ENCODE assay signal across 28 mouse cellular contexts in genomic region chr11:121799746-121800299, GRCm38 (mm10). TPM values are rescaled to one million over a fixed set of nuclear protein-coding genes. Genes with fewer than 3 reads are reported as not detected.
DNase-seq lines count a peak whose midpoint lies in the region; ATAC-seq and TF ChIP-seq lines count a peak whose summit lies in the region.
"Had no signal": no experiment of that assay in that cellular context is flagged by ENCODE, and none has a peak within 500 bp of the region (broad histone marks: within the 10 kb centered on the region; RNA-seq: fewer than 3 reads in every experiment).

No protein-coding gene starts in this region.

- TF ChIP-seq EP300 in stomach, postnatal 0 days (optimal IDR thresholded peaks at IDR 0.05) = no peak

- peak; percentile 62 for ATAC-seq in intestine, postnatal 0 days
- no peak for ATAC-seq in intestine, embryonic 15.5 days
- 0 out of 2 replicates have a peak, but pooled peaks have one; percentile 41 for ATAC-seq in lung, embryonic 16.5 days (ENCODE audit: low read depth)
- peak; percentile 53 for ATAC-seq in megakaryocyte, adult 5-6 weeks (ENCODE audit: poor library complexity, severe bottlenecking)
- no peak for ATAC-seq in stomach, postnatal 0 days (ENCODE audit: low FRiP score, low TSS enrichment)
- ATAC-seq in CD4-positive, CD25-positive, alpha-beta regulatory T cell, adult 4 months = no peak
- no peak for ATAC-seq in granulocyte monocyte progenitor cell, adult 5-6 weeks (replicated peaks; ENCODE audit: poor library complexity, severe bottlenecking)
- ATAC-seq: activated CD4-positive, CD25-positive, alpha-beta regulatory T cell, adult 4 months; forebrain, embryonic 15.5 days; Patski had no signal

- H3K9ac ChIP-seq in intestine, postnatal 0 days (ENCODE audit: low read depth, low read length) = no peak overlapping the region
- H3K9ac ChIP-seq in intestine, embryonic 15.5 days = no peak overlapping the region
- no peak overlapping the region for H3K9ac ChIP-seq in lung, embryonic 16.5 days (ENCODE audit: low read length)
- no peak overlapping the region for H3K9ac ChIP-seq in stomach, postnatal 0 days (ENCODE audit: low read length)
- H3K9ac ChIP-seq: embryonic facial prominence, embryonic 15.5 days; forebrain, embryonic 15.5 days; heart, embryonic 12.5 days; hindbrain, embryonic 15.5 days had no signal

- no peak for DNase-seq in lung, adult 2 months
- DNase-seq in stomach, postnatal 0 days (ENCODE audit: low spot score) = peak; percentile 51
- DNase-seq: adrenal gland, postnatal 14 days; cerebellum, adult 18-20 months; cerebellum, adult 9-11 months; cerebellum, postnatal 36 days; gastrocnemius, postnatal 36 days; heart, adult 2 months had no signal

- peaks cover 18% of the 10 kb centered on the region for H3K4me1 ChIP-seq in intestine, postnatal 0 days (replicated peaks; ENCODE audit: control insufficient read depth, insufficient read depth, low read length)
- H3K4me1 ChIP-seq in intestine, embryonic 15.5 days (replicated peaks) = 0 out of 2 replicates have a peak, but pooled peaks cover 2% of the 10 kb centered on the region
- H3K4me1 ChIP-seq in lung, embryonic 16.5 days (replicated peaks; ENCODE audit: control insufficient read depth, insufficient read depth, low read length) = peaks cover 6% of the 10 kb centered on the region
- peaks cover 3% of the 10 kb centered on the region for H3K4me1 ChIP-seq in lung, adult 2 months (ENCODE audit: control insufficient read depth, insufficient read depth, low read length)
- H3K4me1 ChIP-seq in stomach, postnatal 0 days (replicated peaks; ENCODE audit: control insufficient read depth, insufficient read depth) = no peaks in the 10 kb centered on the region
- H3K4me1 ChIP-seq: forebrain, embryonic 15.5 days; hindbrain, embryonic 15.5 days had no signal

- 70% methylated on average over 4 of the region's 4 CpGs for WGBS in intestine, postnatal 0 days
- WGBS in intestine, embryonic 15.5 days = 80% methylated on average over 4 of the region's 4 CpGs
- 74% methylated on average over 4 of the region's 4 CpGs for WGBS in lung, embryonic 16.5 days
- WGBS in lung, adult 2 months = 70% methylated on average over 4 of the region's 4 CpGs
- 71% methylated on average over 4 of the region's 4 CpGs for WGBS in stomach, postnatal 0 days

- H3K27me3 ChIP-seq in intestine, postnatal 0 days (replicated peaks; ENCODE audit: control insufficient read depth, insufficient read depth, low read length) = no peaks in the 10 kb centered on the region
- no peaks in the 10 kb centered on the region for H3K27me3 ChIP-seq in intestine, embryonic 15.5 days (replicated peaks)
- H3K27me3 ChIP-seq in lung, embryonic 16.5 days (ENCODE audit: control insufficient read depth, insufficient read depth, low read depth, low read length) = no peaks in the 10 kb centered on the region
- H3K27me3 ChIP-seq in stomach, postnatal 0 days (ENCODE audit: control insufficient read depth, insufficient read depth, low read length) = no peaks in the 10 kb centered on the region
- H3K27me3 ChIP-seq: CH12.LX; embryonic facial prominence, embryonic 15.5 days; forebrain, embryonic 15.5 days; heart, embryonic 12.5 days; hindbrain, embryonic 15.5 days; Patski had no signal

- H3K36me3 ChIP-seq in intestine, postnatal 0 days (ENCODE audit: control insufficient read depth, insufficient read depth) = no peaks in the 10 kb centered on the region
- H3K36me3 ChIP-seq in intestine, embryonic 15.5 days = no peaks in the 10 kb centered on the region
- no peaks in the 10 kb centered on the region for H3K36me3 ChIP-seq in lung, embryonic 16.5 days (ENCODE audit: control insufficient read depth, insufficient read depth, low read length)
- no peaks in the 10 kb centered on the region for H3K36me3 ChIP-seq in stomach, postnatal 0 days (ENCODE audit: control insufficient read depth, insufficient read depth, low read length)
- H3K36me3 ChIP-seq: embryonic facial prominence, embryonic 15.5 days; forebrain, embryonic 10.5 days; forebrain, embryonic 15.5 days; heart, embryonic 12.5 days; hindbrain, embryonic 10.5 days; hindbrain, embryonic 15.5 days had no signal

- H3K27ac ChIP-seq in intestine, postnatal 0 days (ENCODE audit: low read depth, low read length) = no peak overlapping the region; the same call in 1 of the 2 replicates
- no peak overlapping the region for H3K27ac ChIP-seq in intestine, embryonic 15.5 days
- no peak overlapping the region for H3K27ac ChIP-seq in lung, embryonic 16.5 days (ENCODE audit: low read length)
- peak overlapping the region; percentile 58; the same call in 1 of the 2 replicates for H3K27ac ChIP-seq in stomach, postnatal 0 days (replicated peaks)
- H3K27ac ChIP-seq: embryonic facial prominence, embryonic 15.5 days; forebrain, embryonic 10.5 days; forebrain, embryonic 15.5 days; heart, adult 2 months; hindbrain, embryonic 10.5 days; hindbrain, embryonic 15.5 days had no signal

- no peak for TF ChIP-seq CTCF in intestine, postnatal 0 days (IDR thresholded peaks at IDR 0.05; ENCODE audit: low read depth)
- TF ChIP-seq CTCF in lung, adult 2 months (IDR thresholded peaks at IDR 0.05; ENCODE audit: insufficient read depth, low read length) = no peak
- no peak for TF ChIP-seq CTCF in stomach, postnatal 0 days (IDR thresholded peaks at IDR 0.05; ENCODE audit: low read depth)

- H3K9me3 ChIP-seq in intestine, postnatal 0 days (ENCODE audit: control insufficient read depth) = no peaks in the 10 kb centered on the region
- no peaks in the 10 kb centered on the region for H3K9me3 ChIP-seq in intestine, embryonic 15.5 days
- H3K9me3 ChIP-seq in lung, embryonic 16.5 days (ENCODE audit: control insufficient read depth, low read length) = no peaks in the 10 kb centered on the region
- H3K9me3 ChIP-seq in stomach, postnatal 0 days (ENCODE audit: control insufficient read depth, low read length) = no peaks in the 10 kb centered on the region
- H3K9me3 ChIP-seq: embryonic facial prominence, embryonic 15.5 days; forebrain, embryonic 10.5 days; forebrain, embryonic 15.5 days; heart, embryonic 12.5 days; hindbrain, embryonic 10.5 days; hindbrain, embryonic 15.5 days had no signal

- TF ChIP-seq POLR2A in lung, adult 2 months (IDR thresholded peaks at IDR 0.05; ENCODE audit: borderline replicate concordance, extremely low read depth, low read depth, low read length) = no peak

- H3K4me2 ChIP-seq in intestine, postnatal 0 days (replicated peaks; ENCODE audit: low read depth) = no peak overlapping the region
- H3K4me2 ChIP-seq in intestine, embryonic 15.5 days (replicated peaks) = no peak overlapping the region
- no peak overlapping the region for H3K4me2 ChIP-seq in lung, embryonic 16.5 days (ENCODE audit: low read depth, low read length)
- no peak overlapping the region for H3K4me2 ChIP-seq in stomach, postnatal 0 days (replicated peaks; ENCODE audit: low read depth)
- H3K4me2 ChIP-seq: embryonic facial prominence, embryonic 15.5 days; forebrain, embryonic 15.5 days; heart, embryonic 12.5 days; hindbrain, embryonic 15.5 days had no signal

- H3K4me3 ChIP-seq in intestine, postnatal 0 days (ENCODE audit: low read depth, low read length) = no peak overlapping the region
- H3K4me3 ChIP-seq in intestine, embryonic 15.5 days (replicated peaks) = no peak overlapping the region
- no peak overlapping the region for H3K4me3 ChIP-seq in lung, embryonic 16.5 days (ENCODE audit: low read length)
- no peak overlapping the region for H3K4me3 ChIP-seq in lung, adult 2 months (replicated peaks; ENCODE audit: extremely low read depth, low read depth, low read length)
- no peak overlapping the region for H3K4me3 ChIP-seq in stomach, postnatal 0 days (ENCODE audit: low read depth, low read length)
- H3K4me3 ChIP-seq: embryonic facial prominence, embryonic 15.5 days; erythroblast, embryonic 14.5 days; forebrain, embryonic 10.5 days; forebrain, embryonic 15.5 days; heart, adult 2 months; heart, embryonic 12.5 days; hindbrain, embryonic 10.5 days; hindbrain, embryonic 15.5 days had no signal

RNA-seq across cellular contexts. Expression of gene Ptchd3, which starts 30.2 kb away (rescaled TPM):
- polyA plus RNA-seq in intestine, postnatal 0 days (2015; fragmentation: Nextera tagmentation; extraction: Ambion mirVana) = not detected in 2 replicates
- polyA plus RNA-seq in intestine, embryonic 15.5 days (2015; fragmentation: Nextera tagmentation; extraction: Ambion mirVana) = not detected in 2 replicates
- polyA plus RNA-seq in lung, embryonic 16.5 days (2015; fragmentation: Nextera tagmentation; extraction: Ambion mirVana) = 0.08 and 0.21 TPM in 2 replicates
- polyA plus RNA-seq in lung, adult 2 months (2012; rRNA removed) = 0.05 TPM in 1 of 2 replicates, not detected in the other
- total RNA-seq in megakaryocyte, adult 5-6 weeks (2015) = not detected in 2 replicates
- not detected in 2 replicates for total RNA-seq in megakaryocyte, adult 5-6 weeks (2017)
- 0.05 TPM in 1 of 2 replicates, not detected in the other for polyA plus RNA-seq in stomach, postnatal 0 days (2015; fragmentation: Nextera tagmentation; extraction: Ambion mirVana)
- not detected for polyA plus RNA-seq in CD4-positive, CD25-positive, alpha-beta regulatory T cell, adult 4 months (2017; shearing (Covaris generic))
- total RNA-seq in granulocyte monocyte progenitor cell, adult 5-6 weeks (2014; fragmentation: Nextera tagmentation) = not detected in 2 replicates
- not detected in 2 replicates for total RNA-seq in granulocyte monocyte progenitor cell, adult 5-6 weeks (2017)
- total RNA-seq: adrenal gland, adult 18-20 months; adrenal gland, postnatal 14 days; CH12.LX; gastrocnemius, adult 8-10 months; gastrocnemius, postnatal 36 days had no signal
- polyA plus RNA-seq: activated CD4-positive, CD25-positive, alpha-beta regulatory T cell, adult 4 months; C2C12; embryonic facial prominence, embryonic 11.5 days; erythroblast, embryonic 14.5 days; forebrain, embryonic 10.5 days; forebrain, embryonic 15.5 days; heart, embryonic 12.5 days; hindbrain, embryonic 15.5 days; Patski had no signal

Comparison
In these comparisons a context has a peak if more than half of its experiments do, and no peak if none do; other contexts are left out.
1. ATAC-seq: peak in intestine, postnatal 0 days (single experiment), lung, embryonic 16.5 days (single experiment) and megakaryocyte, adult 5-6 weeks (single experiment); none in intestine, embryonic 15.5 days (single experiment), stomach, postnatal 0 days (single experiment), CD4-positive, CD25-positive, alpha-beta regulatory T cell, adult 4 months (single experiment) and granulocyte monocyte progenitor cell, adult 5-6 weeks (single experiment).